Mouse (Mus musculus) ZHBTc4 (cell line): Measurements from ENCODE around the gene Scaf8.
A peak's percentile ranks its signal among the peaks of the same experiment; 100 is the strongest.
"Not testable (repeated sequence)": the region's sequence is repeated elsewhere in the genome, so short reads cannot be mapped to it uniquely, and the experiment has no call there.

Source experiments
- DNase-seq: peaks from one replicate; pipeline ENCODE4 v3.0.0-alpha.2; 2011; ENCODE audit warnings: low read depth, low spot score

The Scaf8 gene

GRCm38 (mm10) chr17:3114720-3115379, at the start of gene Scaf8:
Gene Scaf8 (plus strand): TSS chr17:3114972.
- DNase-seq, result peak; percentile 92

GRCm38 (mm10) chr17:3075166-3075872, 39.5 kb upstream of the Scaf8 start:
- peak; percentile 67 for DNase-seq

GRCm38 (mm10) chr17:3075873-3076245, 38.9 kb upstream of the Scaf8 start:
- DNase-seq, result peak; percentile 81

- peak; percentile 59 for DNase-seq
Observed at GRCm38 (mm10) chr17:3077936-3078335, 36.8 kb upstream of the Scaf8 start.

GRCm38 (mm10) chr17:3080587-3081349, 34.0 kb upstream of the Scaf8 start:
- DNase-seq, result not testable (repeated sequence)

- DNase-seq, result not testable (repeated sequence)
Observed at GRCm38 (mm10) chr17:3081512-3082100, 33.2 kb upstream of the Scaf8 start.

GRCm38 (mm10) chr17:3082125-3082755, 32.5 kb upstream of the Scaf8 start:
- peak; percentile 58 for DNase-seq

GRCm38 (mm10) chr17:3082756-3083749, 31.7 kb upstream of the Scaf8 start:
- DNase-seq, result peak; percentile 82

GRCm38 (mm10) chr17:3083886-3084550, 30.8 kb upstream of the Scaf8 start:
- DNase-seq, result peak; percentile 95

- DNase-seq, result peak; percentile 81
Observed at GRCm38 (mm10) chr17:3084551-3084930, 30.2 kb upstream of the Scaf8 start.

GRCm38 (mm10) chr17:3085152-3085551, 29.6 kb upstream of the Scaf8 start:
- DNase-seq, result peak; percentile 59

GRCm38 (mm10) chr17:3092682-3093081, 22.1 kb upstream of the Scaf8 start:
- DNase-seq, result no peak

- DNase-seq, result not testable (repeated sequence)
Observed at GRCm38 (mm10) chr17:3099273-3099672, 15.5 kb upstream of the Scaf8 start.

- peak; percentile 86 for DNase-seq
Observed at GRCm38 (mm10) chr17:3102336-3103165, 12.2 kb upstream of the Scaf8 start.

GRCm38 (mm10) chr17:3104154-3104931, 10.4 kb upstream of the Scaf8 start:
- peak; percentile 28 for DNase-seq

- DNase-seq, result no peak
Observed at GRCm38 (mm10) chr17:3105022-3105421, 9.8 kb upstream of the Scaf8 start.

- DNase-seq, result no peak
Observed at GRCm38 (mm10) chr17:3113737-3114357, 925 bp upstream of the Scaf8 start.

- peak; percentile 93 for DNase-seq
Observed at GRCm38 (mm10) chr17:3114358-3114719, 433 bp upstream of the Scaf8 start.
